Mouse (Mus musculus) mature B cell (primary cell): ENCODE measurements around the gene Cd2bp2.

Experiments
- in situ Hi-C: fragments of 300-500 bp; cut with MboI; formaldehyde crosslinking; loops from 2 replicates; pipeline ENCODE4 v1.14.3; 2019

Cd2bp2 gene

DNA sequence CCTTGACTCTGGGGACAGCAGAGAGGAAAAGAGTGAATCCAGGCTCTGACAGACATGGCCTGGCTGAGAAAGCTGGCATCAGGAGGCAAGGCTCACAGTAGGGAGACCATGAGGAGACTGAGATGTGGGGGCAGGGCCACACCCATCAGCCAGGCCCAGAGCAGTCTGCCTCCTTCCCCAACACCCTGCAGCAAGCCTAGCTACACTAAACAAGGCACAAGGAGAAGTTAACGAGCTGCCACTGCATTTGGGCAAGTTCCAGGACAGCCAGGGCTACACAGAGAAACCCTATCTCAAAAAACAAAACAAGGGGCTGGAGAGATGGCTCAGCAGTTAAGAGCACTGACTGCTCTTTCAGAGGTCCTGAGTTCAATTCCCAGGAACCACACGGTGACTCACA is 53.6 kb downstream of the Cd2bp2 start:
- in situ Hi-C loops: no loop called here
